Mouse (Mus musculus) adrenal gland, postnatal 14 days (tissue): Measurements from ENCODE around the gene Gimap7. TPM values are rescaled to one million over a fixed set of nuclear protein-coding genes. Genes with fewer than 3 reads are reported as not detected.

ENCODE experiments used
- DNase-seq: peaks from one replicate; pipeline ENCODE4 v3.0.0; 2021; ENCODE audit warnings: mixed read lengths
- total RNA-seq: library from RNA; stranded (reverse); gene quantifications from 2 replicates; pipeline ENCODE4 v1.2.3, GENCODE M21; 2021

Gimap7 gene
- total RNA-seq, 1 experiment from 2014 or later, result 0.63 TPM

GRCm38 (mm10) chr6:48741711-48742206, 23.3 kb downstream of the Gimap7 start:
- DNase-seq, result no peak

DNA sequence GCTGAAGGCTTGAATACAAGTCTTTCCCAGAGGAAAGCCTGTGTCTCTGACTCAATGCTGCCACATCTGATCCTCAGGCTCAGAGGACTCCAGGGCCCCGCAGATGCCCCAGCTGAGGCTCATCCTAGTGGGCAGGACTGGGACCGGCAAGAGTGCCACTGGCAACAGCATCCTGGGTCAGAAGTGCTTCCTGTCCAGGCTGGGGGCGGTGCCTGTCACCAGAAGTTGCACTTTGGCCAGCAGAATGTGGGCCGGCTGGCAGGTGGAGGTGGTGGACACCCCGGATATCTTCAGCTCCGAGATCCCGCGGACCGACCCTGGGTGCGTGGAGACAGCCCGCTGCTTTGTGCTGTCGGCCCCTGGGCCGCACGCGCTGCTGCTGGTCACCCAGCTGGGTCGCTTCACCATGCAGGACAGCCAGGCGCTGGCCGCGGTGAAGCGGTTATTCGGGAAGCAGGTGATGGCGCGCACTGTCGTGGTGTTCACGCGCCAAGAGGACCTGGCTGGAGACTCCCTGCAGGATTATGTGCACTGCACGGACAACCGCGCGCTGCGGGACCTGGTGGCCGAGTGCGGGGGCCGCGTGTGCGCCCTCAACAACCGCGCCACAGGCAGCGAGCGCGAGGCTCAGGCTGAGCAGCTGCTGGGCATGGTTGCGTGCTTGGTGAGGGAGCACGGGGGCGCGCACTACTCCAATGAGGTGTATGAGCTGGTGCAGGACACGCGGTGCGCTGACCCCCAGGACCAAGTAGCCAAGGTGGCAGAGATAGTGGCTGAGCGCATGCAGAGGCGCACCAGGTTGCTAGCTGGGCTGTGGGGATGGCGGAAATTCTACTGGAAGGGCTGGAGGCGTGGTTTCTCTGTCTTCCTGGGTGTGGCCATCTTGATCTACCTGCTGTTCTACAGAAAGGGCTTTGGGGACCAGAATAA, 24.3 kb downstream of the Gimap7 start:
- DNase-seq, result peak; percentile 48

DNA sequence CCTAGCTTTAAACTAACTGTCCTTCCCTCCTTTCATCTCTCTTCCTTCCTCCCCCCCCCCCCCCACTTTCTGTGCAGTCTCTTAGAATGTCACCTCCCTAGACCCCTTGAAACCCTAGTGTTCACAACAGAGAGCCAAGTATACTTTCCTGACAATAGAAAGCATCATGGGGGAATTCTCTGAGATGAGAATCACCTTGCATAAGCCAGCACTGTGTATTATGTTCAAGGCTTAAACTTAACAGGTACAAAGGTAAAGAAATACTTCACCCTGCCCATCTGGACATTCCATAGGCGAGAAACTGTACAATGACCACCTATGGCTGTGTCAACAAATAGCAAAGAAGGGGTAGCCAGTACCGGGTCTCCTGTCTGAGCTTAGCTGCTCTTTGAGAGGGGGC, 27.1 kb downstream of the Gimap7 start:
- no peak for DNase-seq

DNA sequence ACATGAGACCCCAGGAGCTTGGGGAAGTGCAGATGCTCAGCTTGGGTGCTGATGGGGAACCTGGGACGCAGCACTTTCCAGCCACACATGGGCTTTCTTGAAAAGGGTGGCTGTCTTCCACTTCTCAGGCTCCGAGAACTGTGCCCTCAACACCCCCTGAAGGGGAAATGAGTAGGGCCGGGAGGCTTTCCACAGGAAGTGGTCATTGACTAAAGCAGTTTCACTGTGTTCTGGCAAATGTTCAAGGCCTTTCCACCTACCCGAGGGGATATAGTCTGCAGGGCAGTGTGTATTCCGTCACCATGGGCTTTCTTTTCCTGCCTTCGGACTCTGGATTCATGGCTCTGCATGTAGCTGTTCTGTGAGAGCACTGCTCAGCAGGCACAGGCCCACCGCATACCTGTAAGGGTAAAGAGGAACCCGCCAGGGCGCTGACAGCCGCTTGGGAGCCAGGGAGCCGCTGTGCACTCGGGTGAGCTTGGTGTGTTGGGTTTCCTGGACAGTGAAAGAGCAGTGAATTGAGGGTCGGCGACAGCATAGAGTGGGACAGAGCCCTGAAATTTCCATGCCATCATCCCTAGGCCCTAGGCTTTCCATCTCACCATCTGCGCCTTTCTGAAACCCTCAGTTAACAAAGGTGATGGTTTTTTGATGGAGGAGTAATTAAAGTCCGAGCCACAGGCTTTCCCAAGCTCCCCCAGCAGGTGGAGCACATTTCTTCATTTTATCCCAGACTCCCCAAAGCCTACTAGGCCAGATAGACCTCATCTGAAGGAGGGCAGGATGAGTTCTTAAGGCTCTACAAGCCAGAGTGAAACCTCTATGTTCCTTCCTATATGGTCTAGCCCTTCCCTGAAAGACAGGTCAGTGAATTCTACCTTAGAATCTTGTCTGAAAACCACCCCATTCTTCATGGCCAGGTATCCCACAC, 27.8 kb downstream of the Gimap7 start, which contains the start of gene Gimap5:
Gimap5 (plus strand) TSS at position 239 of the 931 bp plus-strand sequence.
- DNase-seq, result peak; percentile 75

GRCm38 (mm10) chr6:48747091-48747966, 28.9 kb downstream of the Gimap7 start:
- peak; percentile 31 for DNase-seq

- DNase-seq, result no peak
These were observed 45.3 kb downstream of the Gimap7 start for GRCm38 (mm10) chr6:48763567-48764270.

DNA sequence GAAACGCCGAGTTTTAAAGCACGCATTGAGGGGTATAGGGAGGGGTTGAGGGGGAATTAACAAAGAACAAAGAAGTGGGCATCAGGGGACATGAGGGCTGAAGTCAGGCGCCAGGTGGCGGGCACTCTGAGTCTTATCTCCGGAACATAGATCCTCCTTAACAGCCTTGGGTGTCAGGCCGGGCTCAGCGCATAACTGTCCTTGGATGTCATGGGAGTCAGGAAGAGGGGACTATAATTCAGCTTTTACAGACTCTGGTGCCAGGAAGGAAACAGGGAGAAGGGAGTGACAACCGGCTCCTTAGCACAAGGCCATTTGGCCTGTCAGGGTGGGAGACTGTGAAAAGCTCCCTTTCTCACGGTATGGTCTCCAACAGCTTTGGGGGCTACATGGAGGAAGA, 46.1 kb downstream of the Gimap7 start:
- peak; percentile 33 for DNase-seq

DNA sequence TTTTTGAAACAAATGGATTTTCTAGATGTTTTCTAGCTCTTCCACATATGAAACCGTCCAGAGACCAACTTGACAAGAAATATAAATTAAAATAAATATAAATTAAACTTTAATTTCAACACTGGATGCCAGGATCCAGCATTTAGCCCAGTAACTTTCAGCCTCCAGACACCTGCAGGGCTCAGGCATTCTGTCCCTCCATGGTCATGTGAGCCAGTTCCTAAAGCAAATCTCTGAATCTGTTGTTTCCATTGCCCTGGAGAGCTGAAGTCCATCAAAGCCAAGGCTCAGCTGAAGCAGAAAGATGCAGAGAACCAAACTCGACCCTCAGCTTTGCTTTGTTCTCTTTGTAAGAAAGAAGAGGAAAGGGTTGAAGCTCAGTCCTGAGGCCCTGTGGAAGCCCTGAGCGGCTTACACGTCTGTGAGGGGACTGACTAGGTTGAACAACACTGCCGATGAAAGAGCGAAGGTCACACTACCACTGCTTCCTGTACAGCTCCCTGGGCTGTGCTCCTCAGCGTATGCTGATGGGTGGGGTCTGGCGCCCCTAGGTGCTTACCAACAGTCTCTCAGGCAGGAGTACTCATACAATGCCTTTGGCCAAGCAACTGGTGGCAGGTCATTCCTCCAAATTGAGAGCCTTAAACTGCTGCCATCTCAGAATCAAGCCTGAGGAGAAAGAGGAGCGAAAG, 49.9 kb downstream of the Gimap7 start:
- no peak for DNase-seq

- DNase-seq, result no peak
These were observed 50.5 kb downstream of the Gimap7 start for GRCm38 (mm10) chr6:48768933-48769332.

- DNase-seq, result no peak
These were observed 52.3 kb downstream of the Gimap7 start, which contains the start of gene Gimap3 for GRCm38 (mm10) chr6:48770696-48771095. TSS of gene Gimap3 (minus strand) at chr6:48770851.

DNA sequence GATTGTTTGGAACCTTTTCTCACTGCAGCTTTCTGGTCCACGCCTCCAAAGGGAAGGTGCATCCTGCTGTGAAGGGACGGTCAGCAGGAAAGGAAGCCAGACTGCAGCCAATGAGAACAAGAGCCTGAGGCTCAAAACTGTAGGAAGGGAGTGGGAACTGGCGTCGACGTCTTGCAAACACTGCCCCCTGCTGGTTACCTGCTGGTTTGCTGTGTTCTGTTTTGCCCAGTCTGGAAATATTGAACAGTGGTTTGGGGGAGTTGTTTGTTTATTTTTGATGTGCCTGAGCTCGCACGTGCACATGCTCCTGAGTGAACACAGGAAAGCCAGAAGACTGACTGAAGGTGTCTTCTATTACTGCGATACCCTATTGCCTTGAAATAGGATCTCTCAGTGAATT, 53.6 kb downstream of the Gimap7 start:
- peak; percentile 90 for DNase-seq

Other genes starting within 250 kb of the Gimap7 start
- 41.8 and 45.7 TPM in 2 replicates for gene Atp6v0e2, start 181.0 kb upstream of the Gimap7 start, total RNA-seq
- gene Lrrc61, start 163.8 kb upstream of the Gimap7 start, total RNA-seq, result 26.1 and 28.7 TPM in 2 replicates
- 74.2 and 241 TPM in 2 replicates for gene Rarres2, start 145.8 kb upstream of the Gimap7 start, total RNA-seq
- gene Gm45021, start 129.0 kb upstream of the Gimap7 start, total RNA-seq, result not detected in 2 replicates
- 42.8 TPM in 2 replicates for gene Repin1, start 124.7 kb upstream of the Gimap7 start, total RNA-seq
- gene Gm44965, start 124.7 kb upstream of the Gimap7 start, total RNA-seq, result not detected in 2 replicates
- 7.7 and 8.9 TPM in 2 replicates for gene Zfp775, start 116.6 kb upstream of the Gimap7 start, total RNA-seq
- gene AI854703, start 91.9 kb upstream of the Gimap7 start, total RNA-seq, result 1.8 and 3.1 TPM in 2 replicates
- gene Gimap8, start 71.4 kb upstream of the Gimap7 start, total RNA-seq, result 12.1 and 20.4 TPM in 2 replicates
- 6.5 and 12.1 TPM in 2 replicates for gene Gimap9, start 42.5 kb upstream of the Gimap7 start, total RNA-seq
- 54.8 and 62.2 TPM in 2 replicates for gene Gimap4, start 34.1 kb upstream of the Gimap7 start, total RNA-seq
- gene Gimap6, start 10.4 kb upstream of the Gimap7 start, total RNA-seq, result 63.5 and 88.5 TPM in 2 replicates
- 4.9 and 12.6 TPM in 2 replicates for gene Gm28053, start within 50 bp of the Gimap7 start, total RNA-seq
- gene Gimap1, start 20.4 kb downstream of the Gimap7 start, total RNA-seq, result 15.4 and 36.5 TPM in 2 replicates
- 11.0 and 23.6 TPM in 2 replicates for gene Gimap5, start 27.6 kb downstream of the Gimap7 start, total RNA-seq
- gene Gimap3, start 52.2 kb downstream of the Gimap7 start, total RNA-seq, result 1.8 and 19.3 TPM in 2 replicates
- gene Tmem176a, start 122.3 kb downstream of the Gimap7 start, total RNA-seq, result 139 and 181 TPM in 2 replicates
- 293 and 324 TPM in 2 replicates for gene Tmem176b, start 122.9 kb downstream of the Gimap7 start, total RNA-seq
- gene Aoc1, start 154.3 kb downstream of the Gimap7 start, total RNA-seq, result not detected in 2 replicates
- not detected in 2 replicates for gene 1600015I10Rik, start 211.3 kb downstream of the Gimap7 start, total RNA-seq